Mouse (Mus musculus) CH12.LX (cell line): ENCODE measurements around the gene Fli1.

ENCODE experiments used
- EP300 ChIP-seq: IDR thresholded peaks from 2 replicates; pipeline ENCODE4 v1.6.1; 2011; ENCODE audit warnings: low read length, improper control_type of control experiment
- POLR2A ChIP-seq: IDR thresholded peaks from 2 replicates; pipeline ENCODE4 v1.6.1; 2011; ENCODE audit warnings: low read depth, mild to moderate bottlenecking, improper control_type of control experiment, low read length
- ZC3H11A ChIP-seq: IDR thresholded peaks from 2 replicates; pipeline ENCODE4 v1.6.1; 2012; ENCODE audit warnings: low read depth, mild to moderate bottlenecking, inconsistent platforms, low read length, improper control_type of control experiment

- TF ChIP-seq ZC3H11A (no peak), EP300 (no peak), POLR2A (no peak)
These were observed 31.0 kb upstream of the Fli1 start for GRCm38 (mm10) chr9:32573638-32574037.
